Mouse (Mus musculus) small intestine, adult 2 months (tissue): ENCODE data around the gene Nmnat2. TPM values are rescaled to one million over a fixed set of nuclear protein-coding genes. Genes with fewer than 3 reads are reported as not detected.

Source experiments
- H3K27ac ChIP-seq: fragments of 200-500 bp; 2 replicates; pipeline ENCODE4 v1.5.1; 2012; ENCODE audit warnings: low read depth, low read length, control low read depth, inconsistent platforms; ENCODE audit not compliant: insufficient read depth
- H3K27me3 ChIP-seq: fragments of 200-500 bp; 2 replicates; pipeline ENCODE4 v1.6.1; 2012; ENCODE audit warnings: mild to moderate bottlenecking, moderate library complexity, low read length, inconsistent platforms; ENCODE audit not compliant: control insufficient read depth, insufficient read depth
- H3K36me3 ChIP-seq: fragments of 200-500 bp; 2 replicates; pipeline ENCODE4 v1.6.1; 2012; ENCODE audit warnings: mild to moderate bottlenecking, low read length, control low read depth, inconsistent platforms; ENCODE audit not compliant: control insufficient read depth, insufficient read depth
- H3K4me1 ChIP-seq: fragments of 200-500 bp; 2 replicates; pipeline ENCODE4 v1.6.1; 2012; ENCODE audit warnings: low read length, inconsistent platforms, mixed read lengths; ENCODE audit not compliant: control insufficient read depth, insufficient read depth, insufficient read length
- H3K4me3 ChIP-seq: fragments of 200-500 bp; 2 replicates; pipeline ENCODE4 v1.5.1; 2012; ENCODE audit warnings: low read depth, mild to moderate bottlenecking, control low read depth, inconsistent platforms, low read length, moderate library complexity
- CTCF ChIP-seq: fragments of 200-500 bp; IDR thresholded peaks from 2 replicates; pipeline ENCODE4 v1.5.1; 2012; ENCODE audit warnings: low read depth, mild to moderate bottlenecking, control low read depth, inconsistent platforms, low read length, moderate library complexity, mixed read lengths; ENCODE audit not compliant: insufficient replicate concordance, insufficient read length; ENCODE audit errors: extremely low read depth
- POLR2A ChIP-seq: fragments of 200-500 bp; IDR thresholded peaks from 2 replicates; pipeline ENCODE4 v1.6.1; 2012; ENCODE audit warnings: low read depth, mild to moderate bottlenecking, control low read depth, inconsistent platforms, low read length, moderate library complexity
- WGBS: fragments of 180-500 bp; shearing (Covaris S2); methylation state at CpG from one replicate; pipeline ENCODE4 v1.1.7; 2018; 5-methylcytosine and 5-hydroxymethylcytosine counted together
- polyA plus RNA-seq: library from polyadenylated mRNA; depleted of rRNA; stranded (reverse); fragments of >200 nt; gene quantifications from 2 replicates; pipeline ENCODE4 v1.2.3, GENCODE M21; 2012

Gene Nmnat2
- polyA plus RNA-seq, 1 experiment, result 0.35 TPM

DNA sequence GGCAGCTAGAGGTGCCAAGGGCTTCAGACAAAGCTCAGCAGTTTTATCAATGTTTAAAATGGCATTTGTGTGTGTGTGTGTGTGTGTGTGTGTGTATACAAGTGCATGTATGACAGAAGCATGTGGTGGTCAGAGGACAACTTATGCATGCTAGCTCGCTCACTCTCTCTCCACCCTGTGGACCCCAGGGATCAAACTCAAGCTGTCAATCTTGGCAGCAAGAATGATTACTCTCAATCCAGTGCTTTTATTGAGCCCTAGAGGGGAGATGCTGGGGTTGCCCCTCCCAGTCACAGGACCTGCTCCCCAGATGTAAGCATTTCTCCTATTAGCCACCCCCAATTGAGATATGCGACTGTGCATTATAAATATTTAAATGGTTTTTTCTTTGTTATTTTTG is 11.9 kb downstream of the Nmnat2 start:
- Histone ChIP-seq H3K27me3 (no peaks in the 10 kb centered on the region), H3K4me3 (no peak overlapping the region), H3K27ac (no peak overlapping the region), H3K4me1 (no peaks in the 10 kb centered on the region), H3K36me3 (no peaks in the 10 kb centered on the region)
- TF ChIP-seq POLR2A (no peak), CTCF (no peak)
- WGBS, result 67% methylated on average over 2 of the region's 2 CpGs

DNA sequence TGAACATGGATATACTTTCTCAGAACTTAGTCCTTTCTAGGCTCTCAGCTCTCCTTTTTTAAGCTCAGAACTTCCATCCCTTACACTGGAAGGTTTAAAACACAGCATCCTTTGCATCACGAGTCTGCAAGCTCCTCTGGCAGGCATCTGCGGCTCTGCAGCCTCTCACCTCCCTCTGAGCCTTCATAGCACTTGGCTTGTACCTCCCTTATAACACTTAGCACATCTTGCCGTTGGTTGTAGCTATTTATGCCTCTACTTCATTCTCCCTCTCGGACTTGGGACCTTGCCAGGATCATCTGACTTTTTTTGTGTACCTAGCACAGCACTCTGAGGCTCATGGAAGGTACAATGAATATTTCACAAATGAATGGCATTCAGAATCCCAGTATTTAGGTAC is 14.3 kb downstream of the Nmnat2 start:
- Histone ChIP-seq H3K27me3 (no peaks in the 10 kb centered on the region), H3K4me3 (no peak overlapping the region), H3K4me1 (no peaks in the 10 kb centered on the region), H3K27ac (no peak overlapping the region), H3K36me3 (no peaks in the 10 kb centered on the region)
- TF ChIP-seq POLR2A, result no peak
- TF ChIP-seq CTCF, result no peak
- 58% methylated on average over 4 of the region's 4 CpGs for WGBS

GRCm38 (mm10) chr1:152972957-152973356 is 18.2 kb downstream of the Nmnat2 start:
- Histone ChIP-seq H3K4me1 (peaks cover 9% of the 10 kb centered on the region; the same call in 1 of the 2 replicates), H3K27me3 (no peaks in the 10 kb centered on the region), H3K27ac (no peak overlapping the region), H3K4me3 (no peak overlapping the region), H3K36me3 (no peaks in the 10 kb centered on the region)
- TF ChIP-seq POLR2A, result no peak
- no peak for TF ChIP-seq CTCF
- WGBS, result 44% methylated on average over 4 of the region's 4 CpGs

DNA sequence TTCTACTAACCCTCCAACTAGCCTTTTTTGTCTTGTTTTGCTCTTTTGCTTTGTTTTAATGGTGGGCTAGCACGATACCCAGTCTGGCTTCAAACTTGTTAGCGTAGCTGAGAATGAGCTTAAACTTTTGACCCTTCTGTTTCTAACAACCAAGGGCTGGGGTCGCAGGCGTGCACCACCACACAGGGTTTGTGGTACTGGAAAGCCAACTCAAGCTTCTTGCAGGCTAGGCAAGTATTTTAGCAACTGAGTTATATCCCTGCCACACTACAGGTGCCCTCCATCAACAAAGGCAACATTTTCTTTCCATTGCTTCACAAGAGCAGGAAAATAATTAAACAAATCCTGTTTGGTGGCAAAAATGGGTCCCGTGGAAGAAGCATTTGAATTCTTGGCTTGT is 18.6 kb downstream of the Nmnat2 start:
- H3K36me3 ChIP-seq, result no peaks in the 10 kb centered on the region
- H3K27ac ChIP-seq, result no peak overlapping the region
- H3K4me3 ChIP-seq, result no peak overlapping the region
- 62% methylated on average over 5 of the region's 5 CpGs for WGBS
- TF ChIP-seq CTCF, result no peak
- peaks cover 9% of the 10 kb centered on the region; the same call in 1 of the 2 replicates for H3K4me1 ChIP-seq
- H3K27me3 ChIP-seq, result no peaks in the 10 kb centered on the region

- H3K4me1 ChIP-seq, result peaks cover 9% of the 10 kb centered on the region; the same call in 1 of the 2 replicates
- TF ChIP-seq CTCF, result no peak
- TF ChIP-seq POLR2A, result no peak
- WGBS, result 48% methylated on average over 4 of the region's 4 CpGs
- no peak overlapping the region for H3K27ac ChIP-seq
- H3K27me3 ChIP-seq, result no peaks in the 10 kb centered on the region
- H3K36me3 ChIP-seq, result no peaks in the 10 kb centered on the region
- no peak overlapping the region for H3K4me3 ChIP-seq
These were observed 19.1 kb downstream of the Nmnat2 start for GRCm38 (mm10) chr1:152973861-152974260.

GRCm38 (mm10) chr1:152975144-152975543 is 20.4 kb downstream of the Nmnat2 start:
- H3K4me3 ChIP-seq, result no peak overlapping the region
- H3K4me1 ChIP-seq, result peaks cover 9% of the 10 kb centered on the region; the same call in 1 of the 2 replicates
- no peak for TF ChIP-seq POLR2A
- no peak for TF ChIP-seq CTCF
- no peaks in the 10 kb centered on the region for H3K36me3 ChIP-seq
- WGBS, result 64% methylated on average over 3 of the region's 3 CpGs
- no peaks in the 10 kb centered on the region for H3K27me3 ChIP-seq
- no peak overlapping the region for H3K27ac ChIP-seq

DNA sequence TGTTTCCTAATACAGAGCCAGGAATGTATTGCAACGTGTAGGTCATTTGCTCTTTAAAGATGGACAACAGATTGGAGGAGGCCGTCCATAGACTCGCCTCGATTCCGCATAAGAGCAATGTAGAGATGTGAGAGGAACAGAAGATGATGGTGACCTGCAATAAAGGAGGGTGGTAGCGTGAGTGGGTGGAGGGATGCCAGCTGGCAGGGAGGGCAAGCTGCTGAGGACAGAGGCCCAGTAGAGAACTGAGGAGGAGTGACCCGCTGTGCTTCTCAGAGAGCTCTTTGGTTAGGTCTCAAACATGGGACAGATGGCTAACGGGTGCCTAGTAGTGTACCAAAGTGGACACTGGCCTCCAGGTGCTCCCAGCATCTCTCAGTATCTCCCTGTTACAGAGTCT is 23.9 kb downstream of the Nmnat2 start:
- WGBS, result 88% methylated on average over 8 of the region's 8 CpGs
- H3K27me3 ChIP-seq, result no peaks in the 10 kb centered on the region
- H3K4me1 ChIP-seq, result peaks cover 9% of the 10 kb centered on the region; the same call in 1 of the 2 replicates
- TF ChIP-seq CTCF (no peak), POLR2A (no peak)
- H3K4me3 ChIP-seq, result no peak overlapping the region
- no peak overlapping the region for H3K27ac ChIP-seq
- H3K36me3 ChIP-seq, result no peaks in the 10 kb centered on the region

GRCm38 (mm10) chr1:152983416-152983815 is 28.6 kb downstream of the Nmnat2 start:
- TF ChIP-seq CTCF (no peak), POLR2A (no peak)
- H3K27me3 ChIP-seq, result no peaks in the 10 kb centered on the region
- 90% methylated on average over 14 of the region's 14 CpGs for WGBS
- H3K4me1 ChIP-seq, result no peaks in the 10 kb centered on the region
- H3K4me3 ChIP-seq, result no peak overlapping the region
- no peak overlapping the region for H3K27ac ChIP-seq
- H3K36me3 ChIP-seq, result no peaks in the 10 kb centered on the region
